Mouse (Mus musculus) intestine, postnatal 0 days (tissue): Measurements from ENCODE around the gene Atxn7l1. TPM values are rescaled to one million over a fixed set of nuclear protein-coding genes. Genes with fewer than 3 reads are reported as not detected.

Source experiments
- ATAC-seq: fragments of 200-750 bp; cut with Nextera tagmentation; 2 replicates; pipeline ENCODE4 v1.8.0; 2017; ENCODE audit warnings: mild to moderate bottlenecking, moderate TSS enrichment, moderate library complexity
- H3K27ac ChIP-seq: fragments of 300-500 bp; sonication (generic); 2 replicates; pipeline ENCODE4 v1.5.1; 2014; ENCODE audit warnings: mild to moderate bottlenecking, low read depth, low read length, moderate library complexity
- H3K27me3 ChIP-seq: fragments of 300-500 bp; sonication (generic); replicated peaks from 2 replicates; pipeline ENCODE4 v1.6.1; 2014; ENCODE audit warnings: low read length, mixed read lengths; ENCODE audit not compliant: control insufficient read depth, insufficient read depth
- H3K36me3 ChIP-seq: fragments of 300-500 bp; sonication (generic); 2 replicates; pipeline ENCODE4 v1.6.1; 2014; ENCODE audit warnings: mild to moderate bottlenecking, moderate library complexity; ENCODE audit not compliant: control insufficient read depth, insufficient read depth
- H3K4me1 ChIP-seq: fragments of 300-500 bp; sonication (generic); replicated peaks from 2 replicates; pipeline ENCODE4 v1.6.1; 2014; ENCODE audit warnings: antibody characterized with exemption, low read length, mixed read lengths; ENCODE audit not compliant: control insufficient read depth, insufficient read depth
- H3K4me2 ChIP-seq: fragments of 300-500 bp; sonication (generic); replicated peaks from 2 replicates; pipeline ENCODE4 v1.6.1; 2014; ENCODE audit warnings: low read depth, mild to moderate bottlenecking, moderate library complexity
- H3K4me3 ChIP-seq: fragments of 300-500 bp; sonication (generic); 2 replicates; pipeline ENCODE4 v1.5.1; 2014; ENCODE audit warnings: low read depth, low read length
- H3K9ac ChIP-seq: fragments of 300-500 bp; sonication (generic); 2 replicates; pipeline ENCODE4 v1.6.1; 2014; ENCODE audit warnings: mild to moderate bottlenecking, low read depth, low read length
- H3K9me3 ChIP-seq: fragments of 300-500 bp; sonication (generic); 2 replicates; pipeline ENCODE4 v1.6.1; 2016; ENCODE audit warnings: mixed run types; ENCODE audit not compliant: control insufficient read depth
- CTCF ChIP-seq: sonication (generic); IDR thresholded peaks from 2 replicates; pipeline ENCODE4 v1.5.1; 2016; ENCODE audit warnings: low read depth, mild to moderate bottlenecking, control low read depth, antibody characterized with exemption, moderate library complexity
- WGBS: fragments of 180-500 bp; shearing (Covaris S2); extraction: QIAGEN DNeasy Blood & Tissue Kit; methylation state at CpG from one replicate; pipeline ENCODE4 v1.1.7; 2014; 5-methylcytosine and 5-hydroxymethylcytosine counted together
- polyA plus RNA-seq: library from polyadenylated mRNA; unstranded; fragments of >200 nt; fragmentation: Nextera tagmentation; extraction: Ambion mirVana; gene quantifications from 2 replicates; pipeline ENCODE4 v1.2.1, GENCODE M21; 2015

Atxn7l1 gene
- polyA plus RNA-seq, 1 experiment from 2014 or later: 8.2 TPM

- no peak for ATAC-seq
- TF ChIP-seq CTCF: no peak
- Histone ChIP-seq H3K9me3 (no peaks in the 10 kb centered on the region), H3K27me3 (no peaks in the 10 kb centered on the region), H3K36me3 (no peaks in the 10 kb centered on the region), H3K4me3 (no peak overlapping the region), H3K4me2 (no peak overlapping the region), H3K4me1 (no peaks in the 10 kb centered on the region), H3K9ac (no peak overlapping the region), H3K27ac (no peak overlapping the region)
- 91% methylated on average over 9 of the region's 9 CpGs for WGBS
These were observed 126.2 kb downstream of the Atxn7l1 start for GRCm38 (mm10) chr12:33273668-33274067.

GRCm38 (mm10) chr12:33276028-33276427 is 128.5 kb downstream of the Atxn7l1 start:
- Histone ChIP-seq H3K4me2 (no peak overlapping the region), H3K9ac (no peak overlapping the region), H3K27me3 (no peaks in the 10 kb centered on the region), H3K36me3 (no peaks in the 10 kb centered on the region), H3K27ac (no peak overlapping the region), H3K4me3 (no peak overlapping the region), H3K9me3 (no peaks in the 10 kb centered on the region), H3K4me1 (no peaks in the 10 kb centered on the region)
- TF ChIP-seq CTCF: no peak
- no peak for ATAC-seq
- WGBS: 100% methylated on average over 1 of the region's 1 CpGs

- no peak for TF ChIP-seq CTCF
- WGBS: 83% methylated on average over 7 of the region's 7 CpGs
These were observed 129.9 kb downstream of the Atxn7l1 start for GRCm38 (mm10) chr12:33277427-33277826.

GRCm38 (mm10) chr12:33279159-33279558 is 131.7 kb downstream of the Atxn7l1 start:
- Histone ChIP-seq H3K4me1 (no peaks in the 10 kb centered on the region), H3K4me3 (no peak overlapping the region), H3K9ac (no peak overlapping the region), H3K27me3 (no peaks in the 10 kb centered on the region), H3K36me3 (no peaks in the 10 kb centered on the region), H3K4me2 (no peak overlapping the region), H3K9me3 (no peaks in the 10 kb centered on the region), H3K27ac (no peak overlapping the region)
- TF ChIP-seq CTCF: no peak
- peak; percentile 47; the same call in 1 of the 2 replicates for ATAC-seq
- 26% methylated on average over 2 of the region's 2 CpGs for WGBS

More at GRCm38 (mm10) chr12:33277427-33277826, 129.9 kb downstream of the Atxn7l1 start:
- no peak overlapping the region for H3K27ac ChIP-seq
- H3K27me3 ChIP-seq: no peaks in the 10 kb centered on the region
- H3K9ac ChIP-seq: no peak overlapping the region
- H3K4me3 ChIP-seq: no peak overlapping the region
- no peak for ATAC-seq
- H3K4me2 ChIP-seq: no peak overlapping the region
- no peaks in the 10 kb centered on the region for H3K9me3 ChIP-seq
- no peaks in the 10 kb centered on the region for H3K4me1 ChIP-seq
- no peaks in the 10 kb centered on the region for H3K36me3 ChIP-seq

- WGBS: 43% methylated on average over 2 of the region's 2 CpGs
- no peak overlapping the region for H3K4me3 ChIP-seq
- H3K4me2 ChIP-seq: no peak overlapping the region
- H3K9ac ChIP-seq: no peak overlapping the region
- no peaks in the 10 kb centered on the region for H3K9me3 ChIP-seq
- H3K27ac ChIP-seq: no peak overlapping the region
- no peaks in the 10 kb centered on the region for H3K27me3 ChIP-seq
- H3K36me3 ChIP-seq: no peaks in the 10 kb centered on the region
- ATAC-seq: no peak
- TF ChIP-seq CTCF: peak; percentile 96
- H3K4me1 ChIP-seq: no peaks in the 10 kb centered on the region
These were observed 133.3 kb downstream of the Atxn7l1 start for GRCm38 (mm10) chr12:33280805-33281204.

- TF ChIP-seq CTCF: no peak
- H3K27ac ChIP-seq: no peak overlapping the region
- no peaks in the 10 kb centered on the region for H3K4me1 ChIP-seq
- no peaks in the 10 kb centered on the region for H3K27me3 ChIP-seq
- no peak overlapping the region for H3K4me3 ChIP-seq
- whole genome bisulfite sequencing: 79% methylated on average over 8 of the region's 8 CpGs
- H3K4me2 ChIP-seq: no peak overlapping the region
- no peak overlapping the region for H3K9ac ChIP-seq
- H3K9me3 ChIP-seq: no peaks in the 10 kb centered on the region
- H3K36me3 ChIP-seq: no peaks in the 10 kb centered on the region
- ATAC-seq: no peak
These were observed 136.9 kb downstream of the Atxn7l1 start for GRCm38 (mm10) chr12:33284344-33284936.
